Mouse (Mus musculus) heart, embryonic 10.5 days (tissue): ENCODE data around the gene Smndc1. TPM values are rescaled to one million over a fixed set of nuclear protein-coding genes. Genes with fewer than 3 reads are reported as not detected.
"Not testable (repeated sequence)": the region's sequence is repeated elsewhere in the genome, so short reads cannot be mapped to it uniquely, and the experiment has no call there.

Source experiments
- DNase-seq: peaks from one replicate; pipeline ENCODE4 v3.0.0-alpha.2; 2017; ENCODE audit warnings: low spot score
- H3K27ac ChIP-seq: fragments of 300-500 bp; sonication (generic); 2 replicates; pipeline ENCODE4 v1.5.1; 2016; ENCODE audit warnings: mild to moderate bottlenecking
- H3K27me3 ChIP-seq: fragments of 300-500 bp; sonication (generic); 2 replicates; pipeline ENCODE4 v1.6.1; 2016; ENCODE audit warnings: mild to moderate bottlenecking; ENCODE audit not compliant: poor library complexity, insufficient read depth, severe bottlenecking
- H3K36me3 ChIP-seq: fragments of 300-500 bp; sonication (generic); 2 replicates; pipeline ENCODE4 v1.6.1; 2016; ENCODE audit warnings: mild to moderate bottlenecking, moderate library complexity
- H3K4me1 ChIP-seq: fragments of 300-500 bp; sonication (generic); 2 replicates; pipeline ENCODE4 v1.6.1; 2016; ENCODE audit warnings: mild to moderate bottlenecking
- H3K4me3 ChIP-seq: fragments of 300-500 bp; sonication (generic); 2 replicates; pipeline ENCODE4 v1.5.1; 2016; ENCODE audit warnings: mild to moderate bottlenecking, moderate library complexity
- H3K9me3 ChIP-seq: fragments of 300-500 bp; sonication (generic); 2 replicates; pipeline ENCODE4 v1.6.1; 2016; ENCODE audit warnings: mild to moderate bottlenecking, moderate library complexity
- WGBS: fragments of 180-500 bp; shearing (Covaris S2); methylation state at CpG from one replicate; pipeline ENCODE4 v1.1.7; 2016; 5-methylcytosine and 5-hydroxymethylcytosine counted together
- polyA plus RNA-seq: library from polyadenylated mRNA; unstranded; fragments of >200 nt; fragmentation: Nextera tagmentation; extraction: Ambion mirVana; gene quantifications from 2 replicates; pipeline ENCODE4 v1.2.1, GENCODE M21; 2016

The Smndc1 gene
- polyA plus RNA-seq, 1 experiment from 2014 or later = 31.7 TPM

- no peak for DNase-seq
- H3K27ac ChIP-seq = no peak overlapping the region
- H3K9me3 ChIP-seq = no peaks in the 10 kb centered on the region
- no peaks in the 10 kb centered on the region for H3K36me3 ChIP-seq
- peaks cover 36% of the 10 kb centered on the region for H3K4me1 ChIP-seq
- WGBS = 41% methylated on average over 2 of the region's 2 CpGs
- no peak overlapping the region for H3K4me3 ChIP-seq
- H3K27me3 ChIP-seq = no peaks in the 10 kb centered on the region
These were observed 17.0 kb upstream of the Smndc1 start for GRCm38 (mm10) chr19:53407350-53407749.

DNA sequence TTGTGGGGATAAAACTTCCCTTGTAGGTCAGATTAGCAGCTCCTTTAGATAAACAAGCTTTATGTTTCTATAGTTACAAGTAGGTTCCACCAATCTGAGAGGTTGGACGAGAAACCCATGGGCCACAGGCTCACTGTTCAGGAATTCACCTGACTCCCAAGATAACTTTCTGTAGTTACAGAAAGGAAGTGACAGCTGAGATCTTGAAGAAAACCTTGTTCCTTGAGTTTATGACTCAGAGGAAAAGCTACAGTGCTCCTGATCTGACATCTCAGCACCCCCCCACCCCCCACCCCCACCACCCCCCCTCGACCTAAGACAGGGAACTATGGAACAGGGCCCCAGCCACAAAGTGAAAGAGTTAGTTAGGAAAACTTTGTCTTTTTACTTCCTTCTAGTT is 15.4 kb upstream of the Smndc1 start:
- Histone ChIP-seq H3K27me3 (no peaks in the 10 kb centered on the region), H3K4me3 (no peak overlapping the region), H3K36me3 (no peaks in the 10 kb centered on the region), H3K9me3 (no peaks in the 10 kb centered on the region), H3K27ac (no peak overlapping the region), H3K4me1 (peaks cover 20% of the 10 kb centered on the region; the same call in 1 of the 2 replicates)
- DNase-seq = no peak
- 41% methylated on average over 2 of the region's 2 CpGs for WGBS

DNA sequence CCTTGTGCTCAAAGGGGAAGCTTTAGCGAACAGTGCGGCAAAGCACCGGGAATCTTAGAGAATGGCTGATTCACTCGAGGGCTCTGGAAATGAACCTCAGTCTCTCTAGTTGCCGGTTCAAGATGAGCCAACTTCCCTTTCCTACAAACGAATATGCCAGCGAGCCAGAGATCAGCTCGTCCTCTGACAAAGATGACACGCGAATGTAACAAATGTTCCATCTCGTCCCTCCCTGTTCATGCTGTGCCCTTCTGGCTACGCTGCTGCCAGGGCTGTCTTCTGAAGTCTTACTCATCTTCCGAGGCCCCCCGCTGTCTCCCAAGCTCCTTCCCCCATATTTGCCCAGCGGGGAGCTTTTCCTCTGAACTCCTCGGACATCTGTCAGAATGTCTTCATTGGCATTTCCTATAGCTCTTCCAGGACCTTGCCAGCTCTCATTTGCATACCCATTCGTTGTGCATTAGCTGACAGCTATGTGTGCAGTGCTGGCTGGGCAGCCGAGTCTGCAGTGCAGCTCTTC is 14.5 kb upstream of the Smndc1 start:
- H3K9me3 ChIP-seq = no peaks in the 10 kb centered on the region
- H3K27me3 ChIP-seq = no peaks in the 10 kb centered on the region
- 84% methylated on average over 18 of the region's 18 CpGs for WGBS
- H3K4me1 ChIP-seq = peaks cover 11% of the 10 kb centered on the region; the same call in 1 of the 2 replicates
- H3K4me3 ChIP-seq = no peak overlapping the region
- DNase-seq = no peak
- no peaks in the 10 kb centered on the region for H3K36me3 ChIP-seq
- no peak overlapping the region for H3K27ac ChIP-seq

GRCm38 (mm10) chr19:53404219-53404836 is 13.9 kb upstream of the Smndc1 start:
- WGBS = 74% methylated on average over 10 of the region's 10 CpGs
- no peaks in the 10 kb centered on the region for H3K9me3 ChIP-seq
- DNase-seq = peak; percentile 30

DNA sequence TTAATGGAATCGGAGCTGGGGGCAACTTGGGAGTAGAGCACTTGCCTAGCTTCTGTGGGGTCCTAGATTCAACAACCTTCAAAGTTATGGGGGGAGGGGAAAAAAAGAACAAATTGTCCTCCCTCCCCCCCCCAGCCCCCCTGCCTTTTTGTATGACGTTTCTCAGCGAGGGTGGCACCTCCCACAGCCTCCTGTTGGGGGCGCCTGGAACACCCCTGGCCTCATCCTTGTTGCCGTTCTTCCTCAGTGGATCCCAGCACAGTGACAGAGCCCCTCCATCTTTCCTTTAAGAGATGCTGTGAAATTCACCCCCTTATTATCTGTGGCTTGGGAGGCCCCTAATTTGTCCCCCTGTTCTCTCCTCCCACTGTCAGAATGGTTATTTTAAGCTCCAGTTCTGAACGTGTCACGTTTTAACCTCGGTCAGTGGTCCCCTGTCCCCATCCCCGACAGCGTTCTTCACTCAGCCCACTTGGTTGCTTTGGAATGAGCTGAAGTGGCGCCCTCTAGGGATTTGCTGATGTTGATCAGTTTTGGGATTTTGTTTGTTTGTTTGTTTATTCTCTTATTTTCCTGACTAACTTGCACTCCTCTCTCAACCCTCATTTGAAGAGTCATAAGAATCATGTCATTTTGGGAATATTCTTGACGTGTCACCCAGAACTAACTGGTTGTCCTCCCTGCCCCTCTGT is 12.5 kb upstream of the Smndc1 start:
- no peaks in the 10 kb centered on the region for H3K9me3 ChIP-seq
- H3K4me3 ChIP-seq = no peak overlapping the region
- DNase-seq = peak; percentile 60
- H3K4me1 ChIP-seq = peaks cover 4% of the 10 kb centered on the region; the same call in 1 of the 2 replicates
- H3K27ac ChIP-seq = no peak overlapping the region
- no peaks in the 10 kb centered on the region for H3K36me3 ChIP-seq
- no peaks in the 10 kb centered on the region for H3K27me3 ChIP-seq
- 48% methylated on average over 12 of the region's 12 CpGs for WGBS

More at GRCm38 (mm10) chr19:53404219-53404836, 13.9 kb upstream of the Smndc1 start:
- Histone ChIP-seq H3K27me3 (no peaks in the 10 kb centered on the region), H3K36me3 (no peaks in the 10 kb centered on the region), H3K4me1 (peaks cover 8% of the 10 kb centered on the region; the same call in 1 of the 2 replicates), H3K4me3 (no peak overlapping the region), H3K27ac (no peak overlapping the region)

DNA sequence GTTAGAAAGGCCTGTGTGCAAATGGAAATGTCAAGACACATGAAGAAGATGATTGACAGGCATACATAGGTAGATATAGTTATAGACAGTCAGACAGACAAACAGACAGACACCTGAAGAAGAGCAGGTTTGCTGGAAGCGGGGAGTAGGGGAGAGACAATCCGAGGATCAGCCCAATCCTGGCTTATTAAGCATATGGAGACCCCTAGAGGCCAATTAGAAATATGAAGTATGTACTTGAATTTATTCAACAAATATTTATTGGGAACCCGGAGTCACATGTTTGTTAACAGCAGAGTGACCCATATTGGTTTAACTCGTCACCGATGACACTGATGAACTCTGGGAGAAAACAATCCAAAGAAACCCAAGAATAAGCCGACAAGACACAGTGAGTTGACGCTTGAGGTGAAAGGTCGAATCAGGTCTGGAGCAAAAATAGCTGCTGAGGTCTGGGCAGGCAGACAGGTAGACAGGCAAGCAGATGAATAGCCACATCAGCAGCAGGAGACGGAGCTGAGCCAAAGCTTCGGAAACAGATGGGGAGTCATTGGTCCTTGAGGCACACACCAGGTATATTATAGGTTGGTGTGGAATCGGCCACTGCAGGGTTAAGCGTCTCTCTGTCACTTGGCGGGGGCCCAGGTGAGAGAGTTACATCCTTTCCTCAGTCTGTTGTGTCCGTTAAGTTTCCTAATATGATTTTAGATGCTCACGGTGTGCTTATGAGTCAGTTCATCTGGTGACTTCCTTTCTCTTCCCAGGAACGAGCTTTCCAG is 10.1 kb upstream of the Smndc1 start:
- DNase-seq = peak; percentile 68

GRCm38 (mm10) chr19:53399213-53399612 is 8.8 kb upstream of the Smndc1 start:
- WGBS = 72% methylated on average over 4 of the region's 4 CpGs
- H3K4me3 ChIP-seq = no peak overlapping the region
- no peak overlapping the region for H3K27ac ChIP-seq
- DNase-seq = peak; percentile 41
- H3K9me3 ChIP-seq = no peaks in the 10 kb centered on the region
- no peaks in the 10 kb centered on the region for H3K27me3 ChIP-seq
- no peaks in the 10 kb centered on the region for H3K36me3 ChIP-seq
- no peaks in the 10 kb centered on the region for H3K4me1 ChIP-seq

More for the DNA sequence above, 10.1 kb upstream of the Smndc1 start:
- Histone ChIP-seq H3K36me3 (no peaks in the 10 kb centered on the region), H3K27me3 (no peaks in the 10 kb centered on the region), H3K4me1 (no peaks in the 10 kb centered on the region), H3K9me3 (no peaks in the 10 kb centered on the region), H3K27ac (no peak overlapping the region), H3K4me3 (no peak overlapping the region)
- WGBS = 81% methylated on average over 16 of the region's 16 CpGs

- DNase-seq = peak; percentile 64
- no peak overlapping the region for H3K4me3 ChIP-seq
- H3K36me3 ChIP-seq = no peaks in the 10 kb centered on the region
- H3K9me3 ChIP-seq = no peaks in the 10 kb centered on the region
- H3K4me1 ChIP-seq = no peaks in the 10 kb centered on the region
- H3K27ac ChIP-seq = no peak overlapping the region
- H3K27me3 ChIP-seq = no peaks in the 10 kb centered on the region
- 77% methylated on average over 12 of the region's 12 CpGs for WGBS
These were observed 7.3 kb upstream of the Smndc1 start for GRCm38 (mm10) chr19:53397451-53398233.

- not testable (repeated sequence) for H3K27me3 ChIP-seq, H3K36me3 ChIP-seq, H3K27ac ChIP-seq, H3K9me3 ChIP-seq, H3K4me1 ChIP-seq, H3K4me3 ChIP-seq
- 56% methylated on average over 5 of the region's 5 CpGs for WGBS
- DNase-seq = peak; percentile 66
These were observed 5.4 kb upstream of the Smndc1 start for GRCm38 (mm10) chr19:53395805-53396204.

DNA sequence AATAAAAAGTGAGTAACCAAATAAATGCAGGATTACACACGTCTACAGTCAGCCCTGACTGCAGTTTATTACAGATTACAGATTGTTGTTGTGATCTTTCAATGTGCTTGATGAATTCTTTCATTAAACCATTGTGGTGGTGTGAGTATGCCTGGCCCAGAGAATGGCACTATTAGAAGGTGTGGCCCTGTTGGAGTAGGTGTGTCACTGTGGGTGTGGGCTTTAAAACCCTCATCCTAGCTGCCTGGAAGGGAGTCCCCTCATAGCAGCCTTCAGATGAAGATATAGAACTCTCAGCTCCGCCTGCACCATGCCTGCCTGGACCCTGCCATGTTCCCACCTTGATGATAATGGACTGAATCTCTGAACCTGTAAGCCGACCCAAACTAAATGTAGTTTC is 4.6 kb upstream of the Smndc1 start:
- 74% methylated on average over 3 of the region's 3 CpGs for WGBS
- H3K4me1 ChIP-seq, H3K36me3 ChIP-seq, H3K27me3 ChIP-seq, H3K9me3 ChIP-seq, H3K4me3 ChIP-seq, H3K27ac ChIP-seq: not testable (repeated sequence)
- DNase-seq = peak; percentile 43

GRCm38 (mm10) chr19:53394552-53394951 is 4.2 kb upstream of the Smndc1 start:
- 17% methylated on average over 7 of the region's 7 CpGs for WGBS
- H3K27ac ChIP-seq = no peak overlapping the region
- H3K4me3 ChIP-seq = no peak overlapping the region
- H3K27me3 ChIP-seq = no peaks in the 10 kb centered on the region
- H3K4me1 ChIP-seq = peaks cover 7% of the 10 kb centered on the region
- H3K36me3 ChIP-seq = no peaks in the 10 kb centered on the region
- no peaks in the 10 kb centered on the region for H3K9me3 ChIP-seq
- peak; percentile 61 for DNase-seq

GRCm38 (mm10) chr19:53393646-53394045 is 3.3 kb upstream of the Smndc1 start:
- Histone ChIP-seq H3K9me3 (no peaks in the 10 kb centered on the region), H3K27ac (no peak overlapping the region)

More at GRCm38 (mm10) chr19:53393646-53394045, 3.3 kb upstream of the Smndc1 start:
- Histone ChIP-seq H3K27me3 (no peaks in the 10 kb centered on the region), H3K4me3 (no peak overlapping the region), H3K4me1 (peaks cover 11% of the 10 kb centered on the region), H3K36me3 (peaks cover 5% of the 10 kb centered on the region)
- DNase-seq = peak; percentile 54
